Mouse (Mus musculus): ENCODE results near the gene Alkbh1. TPM values are rescaled to one million over a fixed set of nuclear protein-coding genes. Genes with fewer than 3 reads are reported as not detected.

The Alkbh1 gene
- 51.8 TPM for polyA plus RNA-seq (2015; fragmentation: Illumina TruSeq; extraction: RNeasy Lipid Tissue Mini Kit (QIAGEN cat#74804); ENCODE audit: insufficient read depth, low replicate concordance)

GRCm38 (mm10) chr12:87443700-87444122 is at the start of gene Alkbh1, which contains the start of gene Slirp:
Gene Alkbh1 (minus strand): TSS chr12:87444017.
Gene Slirp (plus strand): TSS chr12:87443896.

DNA sequence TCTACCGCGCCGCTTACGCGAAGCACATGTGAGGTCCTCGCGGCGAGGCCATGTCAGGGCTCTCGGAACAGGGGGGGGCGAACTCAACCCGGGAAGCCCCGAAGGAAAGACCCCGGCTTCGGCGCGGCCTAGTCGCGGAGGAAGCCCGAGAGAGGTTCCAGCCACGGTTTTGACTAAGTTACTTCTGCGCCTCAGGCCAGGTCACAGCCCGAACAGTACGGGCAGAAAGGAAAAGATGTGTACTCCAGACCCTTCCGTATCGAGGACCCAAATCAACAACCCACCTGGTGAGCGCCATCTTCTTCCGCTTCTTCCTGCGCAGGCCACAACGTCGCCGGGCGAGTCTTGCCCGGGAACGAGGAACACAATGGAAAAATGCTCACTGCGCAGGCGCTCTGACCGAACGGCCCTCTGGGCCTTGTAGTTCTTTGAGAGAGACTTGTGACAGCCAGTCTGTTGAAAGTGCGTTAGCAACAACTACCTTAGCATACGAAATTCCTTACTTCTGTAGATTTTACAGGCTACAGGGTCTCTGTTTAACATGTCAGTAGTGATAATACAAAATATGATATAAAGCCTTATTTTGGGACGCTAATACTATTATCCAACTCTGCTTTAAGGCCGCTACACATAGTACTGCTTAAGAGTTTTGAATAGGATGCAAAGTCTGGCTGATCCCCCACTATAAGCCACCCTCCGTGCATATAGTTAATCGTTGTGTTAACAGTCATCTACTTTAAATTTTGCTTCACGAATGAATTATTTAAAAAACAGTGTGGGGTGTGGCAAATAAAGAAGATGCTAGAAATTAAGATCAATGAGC is 28.4 kb upstream of the Alkbh1 start, which contains the start of gene Snw1:
TSS of gene Snw1 (minus strand) at position 311 of the 823 bp plus-strand sequence.

GRCm38 (mm10) chr12:87388122-87388774 is 55.6 kb downstream of the Alkbh1 start, which contains the start of gene Sptlc2:
Gene Sptlc2 (minus strand): TSS chr12:87388355.

Other genes with a start within 250 kb of the Alkbh1 start
- 0.93 TPM for gene Samd15, start 244.3 kb downstream of the Alkbh1 start, polyA plus RNA-seq (2015; fragmentation: Illumina TruSeq; extraction: RNeasy Lipid Tissue Mini Kit (QIAGEN cat#74804); ENCODE audit: insufficient read depth, low replicate concordance)
- gene Tmed8, start 243.6 kb downstream of the Alkbh1 start, polyA plus RNA-seq (2015; fragmentation: Illumina TruSeq; extraction: RNeasy Lipid Tissue Mini Kit (QIAGEN cat#74804); ENCODE audit: insufficient read depth, low replicate concordance): 40.5 TPM
- 13.5 TPM for gene Noxred1, start 205.3 kb downstream of the Alkbh1 start, polyA plus RNA-seq (2015; fragmentation: Illumina TruSeq; extraction: RNeasy Lipid Tissue Mini Kit (QIAGEN cat#74804); ENCODE audit: insufficient read depth, low replicate concordance)
- gene Vipas39, start 177.8 kb downstream of the Alkbh1 start, polyA plus RNA-seq (2015; fragmentation: Illumina TruSeq; extraction: RNeasy Lipid Tissue Mini Kit (QIAGEN cat#74804); ENCODE audit: insufficient read depth, low replicate concordance): 46.7 TPM
- 183 TPM for gene Ahsa1, start 177.5 kb downstream of the Alkbh1 start, polyA plus RNA-seq (2015; fragmentation: Illumina TruSeq; extraction: RNeasy Lipid Tissue Mini Kit (QIAGEN cat#74804); ENCODE audit: insufficient read depth, low replicate concordance)
- gene Ism2, start 144.3 kb downstream of the Alkbh1 start, polyA plus RNA-seq (2015; fragmentation: Illumina TruSeq; extraction: RNeasy Lipid Tissue Mini Kit (QIAGEN cat#74804); ENCODE audit: insufficient read depth, low replicate concordance): 0.08 TPM
- 102 TPM for gene Sptlc2, start 55.7 kb downstream of the Alkbh1 start, polyA plus RNA-seq (2015; fragmentation: Illumina TruSeq; extraction: RNeasy Lipid Tissue Mini Kit (QIAGEN cat#74804); ENCODE audit: insufficient read depth, low replicate concordance)
- 65.2 TPM for gene Slirp, start 121 bp downstream of the Alkbh1 start, polyA plus RNA-seq (2015; fragmentation: Illumina TruSeq; extraction: RNeasy Lipid Tissue Mini Kit (QIAGEN cat#74804); ENCODE audit: insufficient read depth, low replicate concordance)
- 117 TPM for gene Snw1, start 28.3 kb upstream of the Alkbh1 start, polyA plus RNA-seq (2015; fragmentation: Illumina TruSeq; extraction: RNeasy Lipid Tissue Mini Kit (QIAGEN cat#74804); ENCODE audit: insufficient read depth, low replicate concordance)
- not detected for gene Gm5788, start 50.7 kb upstream of the Alkbh1 start, polyA plus RNA-seq (2015; fragmentation: Illumina TruSeq; extraction: RNeasy Lipid Tissue Mini Kit (QIAGEN cat#74804); ENCODE audit: insufficient read depth, low replicate concordance)
- not detected for gene Gm8300, start 70.3 kb upstream of the Alkbh1 start, polyA plus RNA-seq (2015; fragmentation: Illumina TruSeq; extraction: RNeasy Lipid Tissue Mini Kit (QIAGEN cat#74804); ENCODE audit: insufficient read depth, low replicate concordance)
- gene Oog1, start 158.7 kb upstream of the Alkbh1 start, polyA plus RNA-seq (2015; fragmentation: Illumina TruSeq; extraction: RNeasy Lipid Tissue Mini Kit (QIAGEN cat#74804); ENCODE audit: insufficient read depth, low replicate concordance): not detected
- gene Gm4027, start 174.9 kb upstream of the Alkbh1 start, polyA plus RNA-seq (2015; fragmentation: Illumina TruSeq; extraction: RNeasy Lipid Tissue Mini Kit (QIAGEN cat#74804); ENCODE audit: insufficient read depth, low replicate concordance): not detected
- gene Gm16381, start 200.6 kb upstream of the Alkbh1 start, polyA plus RNA-seq (2015; fragmentation: Illumina TruSeq; extraction: RNeasy Lipid Tissue Mini Kit (QIAGEN cat#74804); ENCODE audit: insufficient read depth, low replicate concordance): not detected